Mouse (Mus musculus) urinary bladder, postnatal 4 days (tissue): Measurements from ENCODE around the gene Setd6.

Experiments
- DNase-seq, 2 experiments: peaks; one replicate each; pipeline ENCODE4 v3.0.0; 2021 to 2022; ENCODE audit warnings: low spot score in 2 of 2

Setd6 gene

DNA sequence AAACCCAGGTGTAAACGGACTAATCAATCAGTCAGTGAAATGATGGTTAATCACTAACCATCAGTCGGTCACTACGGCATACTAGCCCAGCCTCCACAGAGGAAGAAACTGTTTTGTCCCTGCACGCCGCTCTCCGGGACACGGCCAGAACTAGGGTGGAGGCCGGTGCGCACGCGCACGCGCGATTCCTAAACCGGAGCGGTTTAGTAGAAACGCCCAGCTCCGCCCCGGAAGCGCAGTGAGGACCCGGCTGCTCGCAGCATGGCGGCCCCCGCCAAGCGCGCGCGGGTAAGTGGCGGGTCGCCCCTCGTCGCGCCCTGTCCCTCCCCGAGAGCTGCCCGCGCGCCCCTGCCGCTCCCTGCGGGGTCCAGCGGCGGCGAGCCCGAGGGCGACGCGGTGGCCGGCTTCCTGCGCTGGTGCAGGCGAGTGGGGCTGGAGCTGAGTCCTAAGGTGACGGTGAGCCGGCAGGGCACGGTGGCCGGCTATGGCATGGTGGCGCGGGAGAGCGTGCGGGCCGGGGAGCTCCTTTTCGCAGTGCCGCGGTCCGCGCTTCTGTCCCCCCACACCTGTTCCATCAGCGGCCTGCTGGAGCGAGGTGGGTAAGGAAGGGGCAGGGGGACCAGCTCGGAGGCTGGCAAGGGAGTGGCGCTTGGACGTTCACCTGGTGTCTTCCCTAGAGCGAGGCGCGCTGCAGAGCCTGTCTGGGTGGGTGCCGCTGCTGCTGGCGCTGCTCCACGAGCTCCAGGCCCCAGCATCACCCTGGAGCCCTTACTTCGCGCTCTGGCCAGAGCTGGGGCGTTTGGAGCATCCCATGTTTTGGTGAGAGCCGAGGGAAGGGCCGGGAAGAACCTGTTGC lies at the start of gene Setd6:
Gene Setd6, plus strand, starts transcription at position 206 of the 856 bp plus-strand sequence.
- DNase-seq: peak; percentile 68 to 83

DNA sequence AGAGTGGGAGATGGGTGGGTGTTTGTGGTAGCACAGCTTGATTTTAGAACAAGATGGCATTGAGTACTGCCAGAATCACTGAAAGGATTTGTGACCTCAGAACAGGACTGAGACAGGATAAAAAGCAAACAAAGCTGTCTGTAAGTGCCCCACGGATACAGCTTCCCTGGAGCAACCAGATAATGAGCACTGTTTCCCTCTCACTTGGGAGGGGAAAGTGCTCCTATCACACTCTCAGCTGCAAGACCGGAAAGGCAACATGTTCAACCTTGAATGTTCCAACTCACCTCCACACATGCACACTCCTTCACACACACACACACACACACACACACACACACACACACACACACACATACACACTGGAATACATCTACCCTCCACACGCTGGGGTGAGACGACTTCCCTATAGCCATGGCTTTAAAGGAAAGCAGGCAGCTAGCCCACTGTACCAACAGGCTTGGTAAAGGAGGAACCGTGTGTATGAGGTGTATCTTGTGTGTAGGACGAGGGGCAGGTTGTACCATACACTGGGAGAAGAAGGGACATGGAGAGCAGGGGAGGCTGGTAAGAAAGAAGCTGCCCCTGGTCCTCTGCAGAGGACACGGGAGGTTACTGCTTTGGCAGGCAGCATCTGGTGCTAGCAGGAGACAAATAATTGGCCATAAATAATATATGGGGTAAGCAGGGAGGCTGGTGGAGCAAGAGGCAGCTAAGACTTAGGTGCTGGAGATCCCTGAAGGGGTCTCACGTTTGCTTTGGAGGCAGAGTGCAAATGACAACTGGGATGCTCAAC lies 47.3 kb upstream of the Setd6 start:
- DNase-seq: no peak

DNA sequence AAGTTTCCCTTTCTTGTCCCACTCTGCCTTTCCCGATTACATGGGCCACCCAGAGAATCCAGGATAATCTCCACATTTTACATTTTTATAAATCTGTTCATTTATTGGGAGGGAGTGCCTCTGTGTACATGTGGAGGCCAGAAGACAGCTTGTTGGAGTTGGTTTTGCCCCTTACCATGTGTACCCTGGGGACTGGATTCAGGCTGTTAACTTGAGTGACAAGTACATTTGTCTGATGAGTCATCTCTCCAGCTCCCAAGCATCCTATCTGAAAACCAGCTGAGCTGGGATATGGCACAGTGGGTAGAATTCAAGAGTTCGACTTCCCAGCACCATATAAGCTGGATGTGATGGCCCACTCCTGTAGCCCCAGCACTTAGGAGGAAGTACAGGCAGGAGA lies 45.7 kb upstream of the Setd6 start:
- DNase-seq: no peak

DNA sequence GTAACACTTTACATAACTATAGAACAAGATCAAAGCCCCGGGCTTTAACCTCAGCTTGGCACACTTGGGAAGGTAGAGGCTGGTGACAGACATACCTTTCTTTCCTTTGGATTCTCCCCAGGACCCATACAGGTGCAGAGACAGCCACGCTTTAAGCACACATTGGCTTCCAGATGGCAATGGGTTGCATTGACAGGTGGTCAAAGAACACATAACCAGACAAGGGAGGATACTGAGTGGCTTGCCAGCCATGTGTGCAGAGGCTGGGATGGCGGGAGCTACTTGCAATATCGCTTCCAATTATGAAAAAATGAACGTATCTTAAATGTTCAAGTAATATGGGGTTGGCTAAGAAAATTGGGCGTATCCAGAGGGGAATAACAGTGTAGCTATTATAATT lies 43.8 kb upstream of the Setd6 start:
- no peak for DNase-seq

DNA sequence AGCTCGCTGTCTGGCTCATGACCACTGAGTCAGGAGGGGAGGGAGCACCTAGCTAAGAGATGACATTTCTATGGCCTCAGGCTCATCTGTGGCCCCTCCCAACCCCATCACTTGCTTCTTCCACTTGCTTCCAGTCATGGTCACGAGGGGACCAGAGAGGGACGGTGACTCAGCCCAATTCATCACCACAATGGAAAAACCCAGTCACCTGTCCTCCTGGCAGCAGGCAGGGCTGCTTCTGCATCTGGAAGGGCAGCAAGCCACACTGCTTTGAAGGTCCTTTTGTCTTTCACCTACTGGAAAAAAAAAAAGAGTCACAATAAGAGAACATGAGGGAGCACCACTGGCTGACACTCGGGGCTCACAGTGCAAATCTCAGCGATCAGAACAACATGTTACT lies 42.9 kb upstream of the Setd6 start:
- DNase-seq: no peak

DNA sequence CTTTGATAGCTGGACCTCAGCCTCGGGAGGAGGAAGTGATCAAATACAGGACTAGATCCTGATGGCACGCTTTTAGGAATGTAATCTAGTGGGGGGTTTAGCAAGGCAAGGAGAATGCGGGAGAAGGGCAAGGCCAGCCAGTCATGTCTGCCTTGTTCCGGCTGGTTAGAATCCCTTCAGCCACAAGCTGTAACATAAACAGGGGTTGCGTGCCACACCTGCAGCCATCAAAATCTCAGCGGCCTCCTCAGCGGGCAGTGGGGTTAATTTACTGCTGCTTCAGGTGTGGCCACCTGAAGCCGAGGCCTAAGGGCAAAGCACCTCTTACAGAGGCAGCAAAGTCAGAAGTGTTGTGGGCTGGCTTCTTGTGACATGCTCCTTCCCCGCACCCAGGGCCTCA lies 39.0 kb upstream of the Setd6 start, which contains the start of gene Ndrg4:
Gene Ndrg4, plus strand, starts transcription at position 350 of the 400 bp plus-strand sequence.
- no peak for DNase-seq

DNA sequence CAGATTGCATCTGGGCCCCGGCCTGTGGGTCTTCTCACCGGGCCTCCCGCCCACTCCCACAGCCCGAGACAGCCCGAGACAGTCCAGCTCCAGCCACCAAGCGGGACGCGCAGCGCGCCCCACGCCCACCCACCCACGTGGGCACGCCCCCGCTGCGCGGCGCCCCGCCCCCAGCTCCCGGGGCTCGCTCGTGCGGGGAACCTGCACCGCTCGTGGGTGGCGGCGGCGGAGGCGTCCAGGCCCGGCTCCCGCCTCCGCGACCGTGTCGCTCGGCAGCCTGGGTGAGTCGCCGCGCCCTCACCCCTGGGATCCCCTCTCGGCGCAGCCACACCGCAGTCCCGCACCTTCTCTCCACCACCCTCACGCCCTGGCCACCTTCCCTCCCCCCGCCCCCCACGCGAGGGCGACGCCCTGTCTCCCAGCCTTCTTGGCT lies 38.1 kb upstream of the Setd6 start:
- no peak for DNase-seq

DNA sequence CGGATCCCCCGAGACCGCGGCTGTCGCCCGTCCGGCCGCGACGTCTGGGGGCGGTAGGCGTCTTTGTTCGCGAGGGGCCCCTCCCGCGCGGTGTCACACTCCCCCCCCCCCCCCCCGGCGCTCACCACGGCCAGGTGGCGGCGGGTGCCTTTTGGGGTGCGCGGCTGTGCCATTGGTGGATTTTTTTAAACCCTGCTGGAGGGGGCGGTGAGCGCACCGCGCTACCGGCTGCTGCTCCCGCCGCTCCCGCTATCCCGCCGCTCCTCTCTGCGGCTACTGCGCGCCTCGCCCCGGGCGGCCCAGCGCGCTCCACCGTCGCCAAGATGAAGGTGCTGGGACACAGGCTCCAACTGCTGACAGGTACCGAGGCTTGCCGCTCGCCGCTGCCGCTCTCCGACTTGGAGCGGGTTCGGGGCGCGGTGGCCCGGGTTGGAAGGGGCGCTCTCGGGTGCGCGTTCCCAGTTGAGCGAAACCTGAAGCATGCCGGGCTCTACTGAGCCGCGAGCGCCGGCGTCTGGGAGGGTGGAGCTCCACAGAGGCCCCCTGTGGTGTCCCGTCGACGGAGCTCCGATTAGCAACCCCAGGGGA lies 37.6 kb upstream of the Setd6 start:
- no peak for DNase-seq

DNA sequence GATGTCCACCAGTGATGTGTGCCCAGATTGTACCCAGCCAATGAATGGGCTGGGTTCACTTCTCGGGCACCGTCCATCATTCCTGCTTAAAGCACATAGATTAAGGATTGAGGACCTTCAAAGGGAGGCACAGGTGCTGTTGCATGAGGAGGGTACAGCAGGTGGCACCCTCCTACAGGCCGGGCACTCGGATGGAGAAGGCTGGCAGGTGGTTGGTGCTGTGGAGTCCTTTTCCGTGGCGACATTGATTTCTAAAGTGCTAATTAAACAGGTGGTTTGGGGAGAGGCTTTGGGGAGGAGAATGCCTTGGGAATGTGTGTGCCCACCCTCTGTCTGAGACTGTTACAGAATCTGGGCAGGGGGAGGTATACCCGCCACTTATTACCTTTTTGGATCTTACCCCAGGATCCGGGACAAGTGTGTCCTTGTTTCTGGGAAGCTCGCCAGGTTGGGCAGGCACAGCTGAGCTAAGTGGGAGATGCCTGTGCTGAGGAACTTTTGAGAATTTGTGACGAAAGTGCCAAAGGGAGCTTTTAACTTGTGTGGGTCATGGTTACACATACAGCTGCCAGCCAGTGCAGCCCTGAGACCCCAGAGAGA lies 27.5 kb upstream of the Setd6 start:
- no peak for DNase-seq

DNA sequence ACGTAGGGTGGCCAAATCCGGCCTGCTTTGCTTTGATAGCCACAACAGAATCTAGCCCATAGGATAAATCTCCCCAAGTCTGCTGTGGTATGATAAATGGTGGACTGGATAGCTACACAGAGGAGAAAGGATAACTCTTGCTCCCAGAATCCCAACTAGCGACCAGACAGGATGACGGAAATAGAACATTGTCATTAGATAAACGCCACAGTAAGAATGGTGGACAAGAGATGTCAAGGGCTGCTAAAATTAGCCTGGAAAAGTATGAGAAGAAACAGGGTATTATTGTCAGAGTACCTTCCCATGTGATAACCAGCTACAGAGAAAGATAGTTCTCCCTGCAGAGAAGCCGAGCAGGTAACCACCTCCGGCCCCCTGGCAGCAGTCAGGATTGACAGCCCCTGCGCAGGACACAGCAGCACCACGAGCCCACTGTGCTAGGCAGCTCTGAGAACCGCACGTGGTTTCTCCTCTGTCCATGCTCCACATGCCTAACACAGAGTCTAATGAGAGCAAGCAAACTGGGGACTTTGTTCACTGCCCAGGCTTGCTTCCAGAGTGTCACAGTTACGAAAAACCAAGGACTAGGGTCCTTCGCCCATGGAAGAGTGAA lies 24.6 kb upstream of the Setd6 start:
- DNase-seq: no peak

DNA sequence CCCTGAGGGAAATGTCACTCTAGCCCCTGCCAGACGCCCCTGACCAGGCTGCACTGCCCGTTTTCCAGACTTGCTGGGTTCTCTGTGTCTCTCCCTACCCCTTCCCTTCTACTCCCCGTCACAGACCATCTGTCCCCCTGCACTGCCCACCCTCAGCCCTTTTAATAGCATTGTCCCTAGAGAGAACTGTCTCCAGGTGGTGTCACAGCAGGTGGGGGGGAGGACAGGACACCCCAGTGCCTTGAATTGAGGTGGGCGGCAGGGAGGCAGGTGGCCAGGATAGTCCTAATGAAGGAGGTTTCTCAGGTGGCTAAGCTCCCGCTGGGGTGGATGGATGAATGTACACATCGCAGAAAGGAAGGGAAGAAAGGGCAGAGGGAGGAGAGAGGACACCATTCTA lies 21.1 kb upstream of the Setd6 start:
- DNase-seq: no peak

DNA sequence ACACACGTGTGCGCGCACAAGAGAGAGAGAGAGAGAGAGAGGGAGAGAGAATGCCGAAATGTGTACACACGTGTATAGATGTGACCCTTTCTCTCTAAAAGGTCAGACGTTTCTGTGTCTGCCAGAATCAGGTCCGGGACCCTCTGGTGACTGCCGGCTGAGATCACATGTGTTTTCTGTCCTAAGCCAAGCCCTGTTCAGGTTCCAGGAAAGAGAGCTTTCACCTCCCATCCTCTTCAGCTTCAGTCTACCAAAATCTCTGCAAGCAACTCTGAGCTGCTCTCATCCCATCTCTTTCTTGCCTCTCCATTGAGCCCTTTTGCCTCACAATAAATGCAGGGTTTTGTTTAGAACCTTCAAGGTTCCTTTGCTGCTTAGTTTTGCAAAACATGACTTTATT lies 19.0 kb upstream of the Setd6 start:
- DNase-seq: no peak

DNA sequence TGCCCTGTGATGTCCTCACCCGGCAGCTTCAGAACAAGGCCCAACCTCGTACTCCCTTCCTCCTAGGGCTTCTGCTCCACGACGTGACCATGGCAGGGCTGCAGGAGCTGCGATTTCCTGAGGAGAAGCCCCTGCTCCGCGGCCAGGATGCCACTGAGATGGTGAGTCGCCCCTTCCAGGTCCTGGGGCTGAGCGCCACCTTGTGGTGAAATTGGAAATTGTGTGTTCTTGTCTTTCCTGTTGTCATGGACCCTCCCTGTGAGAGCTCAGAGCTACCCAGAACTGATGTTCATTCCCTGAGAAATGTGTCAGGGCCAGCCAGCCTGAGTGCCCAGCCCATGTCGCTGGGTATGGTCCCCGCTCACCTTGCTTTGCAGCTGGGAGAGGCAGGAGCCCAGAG lies 18.6 kb upstream of the Setd6 start:
- peak; percentile 72 to 88 for DNase-seq

DNA sequence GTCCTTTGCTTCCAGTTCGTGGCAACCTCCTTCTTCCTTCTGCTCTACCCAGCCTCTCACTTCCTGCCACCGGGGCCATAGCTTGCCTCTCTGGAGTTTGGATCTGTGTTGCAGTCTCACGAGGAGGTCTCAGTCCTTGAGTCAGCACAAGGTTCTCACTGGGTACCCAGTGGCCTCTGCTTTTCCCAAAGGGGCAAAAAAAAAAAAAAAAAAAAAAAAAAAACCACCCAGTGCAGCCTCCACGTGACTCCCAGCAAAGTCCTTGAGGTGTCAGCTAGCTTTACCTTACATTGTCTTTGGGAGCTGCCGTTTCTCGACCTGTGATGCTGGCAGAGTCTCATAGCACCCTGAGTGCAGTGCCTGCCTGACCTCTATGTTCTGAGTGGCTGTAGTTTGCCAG lies 17.5 kb upstream of the Setd6 start:
- no peak for DNase-seq

DNA sequence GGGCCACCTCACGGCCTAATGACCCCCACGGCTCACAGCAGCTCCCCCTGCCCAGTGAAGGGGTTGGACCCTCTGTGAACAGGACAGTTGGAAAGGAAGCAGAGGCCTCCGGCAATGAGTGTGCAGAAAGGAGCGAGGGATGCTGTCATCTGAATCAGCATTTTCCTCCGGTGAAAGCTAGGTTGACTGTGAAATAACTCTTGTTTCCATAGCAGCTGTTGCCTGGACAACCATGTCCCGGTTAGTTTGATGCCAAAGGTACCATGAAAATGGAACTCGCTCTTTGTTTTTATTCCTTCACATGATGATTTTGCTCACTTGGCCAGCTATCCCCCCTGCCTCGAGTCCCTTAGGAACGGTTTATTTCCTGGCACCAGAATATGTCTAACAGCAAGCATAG lies 15.4 kb upstream of the Setd6 start:
- DNase-seq: no peak

DNA sequence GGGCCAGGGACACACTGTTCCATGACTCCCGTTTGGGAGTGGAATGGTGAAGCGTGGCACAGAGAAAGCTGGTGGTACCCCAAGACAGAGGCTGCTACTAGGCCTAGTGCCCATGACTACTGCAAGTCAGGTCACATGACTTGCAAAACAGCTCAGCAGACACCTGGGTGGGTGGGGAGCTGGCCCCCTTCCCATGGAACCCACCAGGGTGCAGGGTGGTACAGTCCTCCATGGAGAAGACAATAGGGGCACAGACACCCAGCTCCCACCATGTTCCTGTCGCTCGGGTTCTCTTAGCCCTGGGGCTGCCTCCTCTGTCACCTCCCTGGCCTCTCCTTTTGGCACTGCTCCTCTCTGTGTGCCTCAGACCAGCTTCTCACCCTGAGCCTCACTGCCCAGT lies 13.9 kb upstream of the Setd6 start:
- no peak for DNase-seq

DNA sequence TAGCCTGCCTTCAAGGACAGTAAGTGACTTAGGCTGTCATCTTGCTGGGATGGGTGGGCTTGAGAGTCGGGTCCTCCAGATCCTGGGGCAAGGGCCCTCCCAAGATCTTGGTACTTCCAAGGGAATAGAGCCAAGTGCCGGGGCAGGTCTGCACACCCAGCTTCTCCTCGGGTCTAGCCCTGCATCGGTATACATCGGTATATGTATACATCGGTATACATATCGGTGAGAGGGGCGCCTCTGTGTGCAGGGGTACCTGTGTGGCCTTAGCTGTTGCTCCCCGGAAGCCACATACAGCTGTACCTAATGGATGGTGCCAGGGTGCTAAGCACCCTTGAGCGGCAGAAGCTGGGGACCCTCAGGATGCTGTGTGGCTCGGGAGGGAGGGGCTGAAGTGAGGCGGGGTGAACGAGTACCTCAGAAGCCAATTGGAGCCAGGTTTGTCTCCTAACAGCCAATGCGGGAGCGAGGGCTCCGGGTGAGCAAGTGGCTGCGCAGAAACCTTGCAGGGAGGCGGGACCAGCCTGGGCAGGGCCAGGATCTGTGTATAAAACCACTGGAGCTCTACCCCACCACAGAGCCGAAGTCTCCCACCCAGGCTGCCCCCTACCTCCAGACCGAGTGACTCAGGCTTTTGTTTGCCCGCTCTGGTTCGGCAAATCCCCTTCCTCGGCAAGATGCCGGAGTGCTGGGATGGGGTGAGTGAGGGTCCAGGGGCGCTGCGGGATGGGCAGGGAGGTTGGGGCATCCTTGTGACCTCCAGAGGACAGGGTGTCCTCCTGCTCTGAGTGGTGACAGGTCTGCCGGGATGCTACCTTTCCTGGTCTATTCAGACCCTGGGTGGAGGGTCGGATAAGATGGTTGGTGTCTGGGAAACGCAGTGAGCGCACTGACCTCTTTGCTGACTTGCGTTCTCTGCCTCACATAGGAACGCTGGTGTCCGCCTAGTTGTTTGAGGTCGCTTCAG lies 12.9 kb upstream of the Setd6 start:
- peak; percentile 82 to 85 for DNase-seq

DNA sequence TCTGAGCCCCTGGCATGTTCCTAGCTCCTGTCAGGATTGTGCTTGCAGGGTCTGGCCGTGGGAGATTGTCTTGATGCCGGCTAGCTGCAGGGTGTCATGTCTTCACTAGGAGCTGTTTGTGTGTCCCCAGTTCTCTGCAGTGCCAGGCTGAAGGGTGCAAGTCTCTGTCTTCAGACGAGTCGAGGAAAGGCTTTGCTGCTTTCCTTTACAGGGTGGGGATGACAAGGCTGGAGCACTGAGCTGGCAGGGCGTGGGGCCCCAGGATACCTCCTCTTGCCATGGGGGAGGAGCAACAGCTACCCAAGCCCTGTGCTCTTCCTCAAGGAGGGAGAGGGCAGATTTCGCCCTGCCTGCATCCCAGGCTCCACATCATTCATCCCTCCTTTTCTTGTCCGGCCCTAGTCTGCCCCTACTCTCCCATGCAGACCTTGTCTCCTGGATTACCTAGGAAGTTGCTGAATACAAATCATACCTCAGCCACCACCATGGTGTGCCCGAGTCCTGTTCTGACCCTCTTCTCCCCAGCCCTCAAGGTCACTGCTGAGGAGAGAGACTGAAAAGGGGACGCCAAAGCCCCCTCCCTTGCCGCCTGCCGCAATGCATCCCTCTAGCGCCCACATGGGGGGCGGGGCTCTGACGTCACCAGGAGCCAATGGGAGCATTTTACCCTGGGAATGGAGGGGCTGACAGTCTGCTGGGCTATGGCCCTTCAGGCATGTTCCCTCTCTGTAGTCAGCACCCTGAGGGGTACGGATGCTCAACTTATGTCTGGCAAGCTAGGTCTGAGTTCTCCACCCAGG lies 12.0 kb upstream of the Setd6 start:
- DNase-seq: no peak

DNA sequence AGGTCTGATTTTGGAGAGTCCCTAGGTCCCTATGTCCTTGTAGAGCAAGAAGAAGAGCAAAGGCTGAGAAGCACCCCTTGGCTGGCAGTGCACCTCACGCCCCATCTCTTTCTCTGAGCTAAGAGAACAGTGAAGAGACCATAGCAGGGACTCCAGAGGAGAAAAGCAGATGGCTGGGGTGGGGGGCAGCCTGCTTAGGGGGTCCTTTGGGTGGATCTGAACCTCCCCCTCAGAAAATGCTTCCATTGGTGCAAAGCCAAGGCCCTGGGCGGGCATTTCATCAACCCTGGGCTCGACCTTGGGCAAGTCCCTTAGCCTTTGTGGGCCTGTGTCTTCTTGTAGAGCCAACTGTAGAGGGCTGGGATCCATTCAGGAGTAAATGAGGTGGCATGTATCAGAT lies 11.1 kb upstream of the Setd6 start:
- DNase-seq: no peak

DNA sequence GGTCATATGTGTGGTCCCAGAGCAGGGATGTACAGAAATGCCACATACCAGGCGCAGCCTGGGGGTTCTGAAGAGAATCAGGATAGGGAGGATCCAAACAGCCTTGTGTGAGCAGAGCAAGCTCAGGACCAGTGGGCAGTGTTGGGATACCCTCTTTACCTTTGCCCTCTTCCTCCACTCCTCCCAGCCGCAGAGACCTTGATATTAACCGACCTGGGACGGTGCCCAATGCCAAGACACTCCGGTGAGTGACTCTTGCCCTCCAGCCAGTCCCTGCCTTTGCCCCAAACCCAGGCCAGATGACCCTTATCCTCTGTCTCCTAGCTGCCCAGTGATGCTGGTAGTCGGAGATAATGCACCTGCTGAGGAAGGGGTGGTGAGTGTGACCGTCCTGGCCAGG lies 6.1 kb upstream of the Setd6 start:
- DNase-seq: no peak
